Mouse (Mus musculus) lung, embryonic 16.5 days (tissue): ENCODE measurements around the gene Cfap97d1. TPM values are rescaled to one million over a fixed set of nuclear protein-coding genes. Genes with fewer than 3 reads are reported as not detected.
"Not testable (repeated sequence)": the region's sequence is repeated elsewhere in the genome, so short reads cannot be mapped to it uniquely, and the experiment has no call there.

Experiments
- ATAC-seq: fragments of 200-750 bp; cut with Nextera tagmentation; 2 replicates; pipeline ENCODE4 v1.8.0; 2017; ENCODE audit warnings: low read depth, mild to moderate bottlenecking, moderate library complexity
- H3K27ac ChIP-seq: fragments of 300-500 bp; sonication (generic); 2 replicates; pipeline ENCODE4 v1.5.1; 2014; ENCODE audit warnings: mild to moderate bottlenecking, control low read depth, low read length
- H3K27me3 ChIP-seq: fragments of 300-500 bp; sonication (generic); 2 replicates; pipeline ENCODE4 v1.6.1; 2014; ENCODE audit warnings: low read depth, low read length, mixed read lengths; ENCODE audit not compliant: control insufficient read depth, insufficient read depth
- H3K36me3 ChIP-seq: fragments of 300-500 bp; sonication (generic); 2 replicates; pipeline ENCODE4 v1.6.1; 2014; ENCODE audit warnings: low read length; ENCODE audit not compliant: control insufficient read depth, insufficient read depth
- H3K4me1 ChIP-seq: fragments of 300-500 bp; sonication (generic); replicated peaks from 2 replicates; pipeline ENCODE4 v1.6.1; 2014; ENCODE audit warnings: low read length, mixed read lengths; ENCODE audit not compliant: control insufficient read depth, insufficient read depth
- H3K4me2 ChIP-seq: fragments of 300-500 bp; sonication (generic); 2 replicates; pipeline ENCODE4 v1.6.1; 2014; ENCODE audit warnings: low read depth, low read length, control low read depth
- H3K4me3 ChIP-seq: fragments of 300-500 bp; sonication (generic); 2 replicates; pipeline ENCODE4 v1.5.1; 2014; ENCODE audit warnings: mild to moderate bottlenecking, low read length, control low read depth
- H3K9ac ChIP-seq: fragments of 300-500 bp; sonication (generic); 2 replicates; pipeline ENCODE4 v1.6.1; 2014; ENCODE audit warnings: low read length, control low read depth
- H3K9me3 ChIP-seq: fragments of 300-500 bp; sonication (generic); 2 replicates; pipeline ENCODE4 v1.6.1; 2016; ENCODE audit warnings: low read length; ENCODE audit not compliant: control insufficient read depth
- WGBS: fragments of 180-500 bp; shearing (Covaris S2); extraction: QIAGEN DNeasy Blood & Tissue Kit; methylation state at CpG from one replicate; pipeline ENCODE4 v1.1.7; 2014; 5-methylcytosine and 5-hydroxymethylcytosine counted together
- polyA plus RNA-seq: library from polyadenylated mRNA; unstranded; fragments of >200 nt; fragmentation: Nextera tagmentation; extraction: Ambion mirVana; gene quantifications from 2 replicates; pipeline ENCODE4 v1.2.1, GENCODE M21; 2015

The Cfap97d1 gene
- polyA plus RNA-seq, 1 experiment from 2014 or later, result not detected

DNA sequence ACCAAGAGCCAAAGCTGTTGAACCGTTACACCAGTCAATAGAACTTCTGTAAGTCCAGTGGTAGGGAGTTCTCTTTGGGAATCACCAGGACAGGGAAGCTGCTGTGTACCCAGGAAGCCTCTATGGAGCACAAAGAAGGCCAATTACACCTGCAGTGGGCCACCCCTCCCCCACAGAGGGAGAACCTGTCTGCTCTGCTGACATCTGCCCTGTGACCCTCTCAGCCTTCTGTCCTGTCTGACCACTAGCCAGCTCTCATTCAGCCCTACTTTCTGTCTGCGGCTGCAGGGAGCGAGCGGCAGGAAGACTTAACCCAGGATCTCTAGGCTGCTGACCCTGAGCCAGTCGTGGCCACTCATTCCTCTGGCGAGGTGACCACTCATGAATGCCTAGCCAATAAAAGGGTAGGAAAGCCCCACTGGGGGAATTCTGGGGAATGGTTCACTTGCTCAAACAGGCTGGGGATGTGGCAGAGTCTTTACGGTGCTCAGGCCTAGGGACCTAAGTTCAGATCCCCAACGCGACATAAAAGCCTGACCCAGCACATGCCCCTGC lies 3.4 kb upstream of the Cfap97d1 start:
- Histone ChIP-seq H3K36me3 (0 out of 2 replicates have a peak, but pooled peaks cover 6% of the 10 kb centered on the region), H3K4me3 (no peak overlapping the region), H3K27me3 (no peaks in the 10 kb centered on the region; the same call in 1 of the 2 replicates), H3K4me2 (no peak overlapping the region), H3K9me3 (no peaks in the 10 kb centered on the region), H3K4me1 (peaks cover 19% of the 10 kb centered on the region), H3K27ac (no peak overlapping the region), H3K9ac (no peak overlapping the region)
- no peak for ATAC-seq
- WGBS, result 80% methylated on average over 9 of the region's 9 CpGs

DNA sequence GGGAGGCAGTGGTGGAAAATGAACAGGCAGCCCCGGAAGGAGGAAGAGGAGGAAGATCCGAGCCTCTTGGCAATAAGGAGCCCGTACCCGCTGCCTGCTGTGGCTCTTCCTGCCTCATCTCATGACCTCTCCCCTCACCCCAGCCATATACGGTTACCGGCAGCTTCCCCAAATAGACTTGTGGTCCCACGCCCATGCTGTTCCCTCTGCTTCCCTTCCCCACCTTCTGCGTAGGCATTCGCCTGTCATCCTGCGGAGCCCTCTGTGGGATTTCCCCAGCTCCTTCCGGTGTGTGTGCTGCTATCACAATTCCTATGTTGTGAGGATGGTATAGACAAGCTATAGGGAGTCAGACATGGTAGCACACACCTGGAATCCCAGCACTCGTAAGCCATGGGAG lies 2.2 kb upstream of the Cfap97d1 start:
- Histone ChIP-seq H3K36me3 (0 out of 2 replicates have a peak, but pooled peaks cover 3% of the 10 kb centered on the region), H3K9me3 (no peaks in the 10 kb centered on the region), H3K4me1 (peaks cover 26% of the 10 kb centered on the region), H3K27me3 (no peaks in the 10 kb centered on the region; the same call in 1 of the 2 replicates), H3K4me2 (no peak overlapping the region), H3K9ac (no peak overlapping the region), H3K4me3 (no peak overlapping the region), H3K27ac (no peak overlapping the region)
- WGBS, result 69% methylated on average over 11 of the region's 12 CpGs
- ATAC-seq, result no peak

DNA sequence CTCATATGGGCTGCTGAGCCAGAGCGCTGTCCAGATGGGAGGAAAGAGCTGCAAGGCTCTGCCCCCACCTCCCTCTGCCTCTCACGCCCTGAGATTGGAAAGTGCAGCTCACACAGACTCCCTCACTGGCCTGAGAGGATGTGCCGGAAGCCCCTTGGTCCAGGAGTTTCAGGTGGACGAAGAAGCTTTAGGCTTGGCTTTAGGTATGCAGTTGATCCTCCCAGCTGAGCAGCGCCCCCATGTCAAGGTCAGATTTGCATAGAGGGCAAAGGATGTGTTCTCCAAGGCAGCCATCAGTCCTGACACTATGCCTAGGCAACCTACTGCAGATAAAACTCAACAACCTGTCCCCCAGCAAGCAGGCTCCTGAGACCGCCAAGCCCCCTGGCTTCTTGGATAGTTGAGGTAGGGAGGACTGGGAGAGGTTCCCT lies 1.1 kb upstream of the Cfap97d1 start:
- Histone ChIP-seq H3K9me3 (no peaks in the 10 kb centered on the region), H3K4me1 (peaks cover 26% of the 10 kb centered on the region), H3K4me3 (no peak overlapping the region), H3K27me3 (no peaks in the 10 kb centered on the region; the same call in 1 of the 2 replicates), H3K27ac (peak overlapping the region; percentile 88; the same call in 1 of the 2 replicates), H3K4me2 (peak overlapping the region; percentile 44), H3K9ac (no peak overlapping the region; the same call in 1 of the 2 replicates), H3K36me3 (0 out of 2 replicates have a peak, but pooled peaks cover 2% of the 10 kb centered on the region)
- ATAC-seq, result no peak
- 38% methylated on average over 5 of the region's 6 CpGs for WGBS

DNA sequence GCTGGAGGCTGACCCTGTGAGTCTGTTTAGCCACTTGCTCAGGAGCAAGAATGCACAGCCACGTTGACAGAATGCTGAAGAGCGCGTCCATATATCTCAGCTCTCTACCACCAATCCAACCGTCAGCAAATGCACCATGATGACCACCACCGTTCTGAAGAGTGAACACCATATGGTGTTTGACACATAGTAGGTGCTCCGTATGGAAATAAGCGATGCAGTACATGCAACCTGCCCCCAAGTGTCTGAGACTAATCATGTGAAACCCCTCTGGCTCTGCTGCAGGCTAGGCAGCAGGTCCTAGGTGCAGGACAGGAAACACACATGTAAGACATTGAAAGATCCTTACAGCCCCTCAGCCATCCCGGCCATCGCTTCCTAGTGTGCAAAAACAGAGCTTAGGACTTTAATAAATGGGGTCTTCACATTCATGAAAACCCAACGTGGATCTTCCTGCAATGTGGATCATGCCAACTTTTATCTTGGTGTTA lies 603 bp upstream of the Cfap97d1 start:
- Histone ChIP-seq H3K4me2 (peak overlapping the region; percentile 44), H3K27me3 (no peaks in the 10 kb centered on the region; the same call in 1 of the 2 replicates), H3K9me3 (no peaks in the 10 kb centered on the region), H3K27ac (peak overlapping the region; percentile 88), H3K4me1 (peaks cover 26% of the 10 kb centered on the region), H3K36me3 (0 out of 2 replicates have a peak, but pooled peaks cover 2% of the 10 kb centered on the region), H3K9ac (no peak overlapping the region; the same call in 1 of the 2 replicates), H3K4me3 (peak overlapping the region; percentile 5; the same call in 1 of the 2 replicates)
- 51% methylated on average over 10 of the region's 10 CpGs for WGBS
- no peak for ATAC-seq

DNA sequence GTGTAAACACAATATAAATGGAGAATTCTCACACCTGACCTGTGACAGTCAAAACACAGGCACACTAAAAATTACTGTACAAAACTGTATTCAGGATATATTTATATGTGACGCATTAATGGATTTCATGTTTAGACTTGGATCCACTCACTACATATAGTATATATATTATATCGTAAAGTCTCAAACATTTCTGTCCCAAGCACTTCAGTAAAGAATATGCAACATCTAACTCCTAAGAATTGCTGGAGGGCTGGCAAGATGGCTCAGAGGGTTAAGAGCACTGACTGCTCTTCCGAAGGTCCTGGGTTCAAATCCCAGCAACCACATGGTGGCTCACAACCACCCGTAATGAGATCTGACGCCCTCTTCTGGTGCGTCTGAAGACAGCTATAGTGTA lies 1.4 kb downstream of the Cfap97d1 start:
- not testable (repeated sequence) for H3K9ac ChIP-seq, H3K4me2 ChIP-seq, ATAC-seq, H3K27ac ChIP-seq, H3K4me3 ChIP-seq, H3K27me3 ChIP-seq, H3K9me3 ChIP-seq, H3K36me3 ChIP-seq
- H3K4me1 ChIP-seq, result peaks cover 26% of the 10 kb centered on the region
- WGBS, result 32% methylated on average over 6 of the region's 6 CpGs

DNA sequence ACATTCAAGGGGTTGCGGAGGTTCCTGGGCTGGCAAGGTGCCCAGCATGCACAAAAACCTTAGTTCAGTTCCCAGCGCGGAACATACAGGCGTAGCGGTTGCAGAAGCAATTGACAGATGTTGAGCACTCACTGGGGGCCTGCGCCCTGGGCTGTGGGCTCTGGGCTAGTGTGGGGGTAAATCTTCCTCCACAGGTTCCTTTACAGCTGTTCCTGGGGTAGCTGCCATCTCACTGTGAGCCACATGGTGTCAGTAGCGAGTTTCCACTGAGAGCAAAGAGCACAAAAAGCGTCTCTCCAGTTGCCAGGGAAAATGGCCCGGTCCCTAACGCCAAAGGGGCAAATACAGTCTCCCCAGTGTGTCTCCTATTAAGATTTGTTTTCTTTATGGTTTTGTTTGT lies 1.9 kb downstream of the Cfap97d1 start:
- Histone ChIP-seq H3K4me2 (peak overlapping the region; percentile 32), H3K27ac (no peak overlapping the region), H3K36me3 (no peaks in the 10 kb centered on the region), H3K9me3 (no peaks in the 10 kb centered on the region), H3K4me3 (no peak overlapping the region), H3K9ac (no peak overlapping the region), H3K4me1 (peaks cover 26% of the 10 kb centered on the region), H3K27me3 (no peaks in the 10 kb centered on the region; the same call in 1 of the 2 replicates)
- 1% methylated on average over 10 of the region's 10 CpGs for WGBS
- ATAC-seq, result peak; percentile 60

DNA sequence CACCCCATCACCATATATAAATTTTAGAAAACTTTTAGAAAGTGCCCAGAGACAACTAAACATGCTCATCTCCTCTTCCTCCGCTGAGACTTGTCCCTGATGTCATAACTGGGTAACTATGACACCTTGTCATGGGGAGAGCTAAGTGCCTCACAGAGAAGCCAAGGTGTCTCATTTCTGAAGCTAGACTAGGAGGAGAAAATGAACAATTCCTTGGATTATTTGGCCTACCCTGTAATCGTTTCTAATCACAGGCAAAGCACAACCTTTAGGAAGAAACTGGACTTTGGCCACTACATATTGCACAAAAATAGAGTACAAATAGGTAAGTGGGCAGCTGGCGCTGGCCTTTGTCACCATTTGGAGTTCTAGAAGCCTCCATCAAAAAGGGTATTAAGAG lies 2.8 kb downstream of the Cfap97d1 start, which contains the start of gene Dusp3:
TSS of gene Dusp3 (minus strand) at position 101 of the 400 bp plus-strand sequence.
- Histone ChIP-seq H3K36me3 (no peaks in the 10 kb centered on the region), H3K27ac (no peak within 1 kb of the TSS), H3K9ac (no peak within 1 kb of the TSS), H3K4me1 (peaks cover 26% of the 10 kb centered on the region), H3K27me3 (no peaks in the 10 kb centered on the region; the same call in 1 of the 2 replicates), H3K4me2 (peak within 1 kb of the TSS; percentile 32), H3K9me3 (no peaks in the 10 kb centered on the region), H3K4me3 (no peak within 1 kb of the TSS)
- ATAC-seq, result no peak
- WGBS, result 81% methylated on average over 3 of the region's 3 CpGs

DNA sequence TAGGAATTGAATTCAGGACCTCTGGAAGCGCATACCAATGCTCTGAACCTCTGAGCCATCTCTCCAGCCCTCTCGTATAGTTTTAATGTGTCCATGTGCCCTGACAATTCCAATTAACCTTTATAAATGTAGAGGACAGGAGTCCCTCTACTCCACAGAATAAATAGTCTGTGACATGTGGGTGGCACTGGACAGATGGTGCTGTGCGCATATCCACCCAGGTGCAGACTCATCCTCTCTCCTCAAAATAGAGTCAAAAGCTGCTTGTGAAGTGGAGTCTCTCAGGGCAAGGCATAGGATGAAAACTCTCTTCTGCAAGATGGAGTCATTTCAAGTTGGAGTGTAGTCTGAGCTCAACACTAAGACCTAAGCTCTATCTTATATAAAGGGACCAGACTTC lies 6.2 kb downstream of the Cfap97d1 start:
- no peaks in the 10 kb centered on the region for H3K36me3 ChIP-seq
- H3K27ac ChIP-seq, result no peak overlapping the region
- H3K4me2 ChIP-seq, result no peak overlapping the region
- H3K4me1 ChIP-seq, result peaks cover 7% of the 10 kb centered on the region
- no peak overlapping the region for H3K9ac ChIP-seq
- WGBS, result 83% methylated on average over 3 of the region's 3 CpGs
- H3K27me3 ChIP-seq, result no peaks in the 10 kb centered on the region
- H3K9me3 ChIP-seq, result no peaks in the 10 kb centered on the region
- ATAC-seq, result no peak
- no peak overlapping the region for H3K4me3 ChIP-seq

DNA sequence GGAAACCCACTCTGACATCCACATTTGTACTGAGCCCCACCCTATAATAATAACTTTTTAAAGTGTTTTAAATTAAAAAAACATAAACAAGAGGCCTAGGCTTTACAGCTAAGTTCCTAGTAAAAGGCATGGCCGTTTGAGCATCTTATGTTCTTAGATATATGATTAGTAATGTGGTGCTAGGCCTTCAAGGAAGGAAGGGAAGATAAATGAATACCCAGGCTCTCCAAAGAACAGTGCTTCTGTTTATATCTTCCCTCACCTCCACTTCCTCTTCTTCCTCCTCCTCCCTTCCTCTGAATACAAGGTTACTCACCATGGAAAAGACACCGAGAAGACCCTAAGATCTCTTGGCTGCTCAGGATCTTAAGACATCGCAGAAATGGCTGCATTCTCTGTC lies 7.7 kb downstream of the Cfap97d1 start:
- H3K4me2 ChIP-seq, result no peak overlapping the region
- no peak for ATAC-seq
- no peaks in the 10 kb centered on the region for H3K27me3 ChIP-seq
- no peaks in the 10 kb centered on the region for H3K36me3 ChIP-seq
- H3K4me1 ChIP-seq, result no peaks in the 10 kb centered on the region
- no peak overlapping the region for H3K4me3 ChIP-seq
- WGBS, result 57% methylated on average over 3 of the region's 3 CpGs
- H3K27ac ChIP-seq, result no peak overlapping the region
- H3K9ac ChIP-seq, result no peak overlapping the region
- no peaks in the 10 kb centered on the region for H3K9me3 ChIP-seq
